Mouse (Mus musculus) Patski (cell line): ENCODE measurements around the gene Gpx2. TPM values are rescaled to one million over a fixed set of nuclear protein-coding genes. Genes with fewer than 3 reads are reported as not detected.

Source experiments
- ATAC-seq: fragments of 100-300 bp; one replicate; pipeline ENCODE4 v1.8.0; 2021
- CTCF ChIA-PET: fragments of 350-600 bp; sonication (Branson Sonifier 250); formaldehyde crosslinking; loops from one replicate; lab custom pipeline; 2022; ENCODE audit warnings: inconsistent platforms; lab: Charles Lee
- POLR2A ChIA-PET: fragments of 350-600 bp; sonication (Branson Sonifier 250); formaldehyde crosslinking; loops from one replicate; lab custom pipeline; 2022; ENCODE audit warnings: antibody characterized with exemption, inconsistent platforms; lab: Charles Lee
- DNase-seq: peaks from one replicate; pipeline ENCODE4 v3.0.0-alpha.2; 2011; ENCODE audit warnings: low read depth, low spot score
- H3K27me3 ChIP-seq: fragments of 371-371 bp; one replicate; pipeline ENCODE4 v1.5.1; 2021
- CTCF ChIP-seq: fragments of 100-300 bp; IDR thresholded peaks from one replicate; pipeline ENCODE4 v1.5.1; 2021
- in situ Hi-C: fragments of 300-500 bp; cut with MboI; formaldehyde crosslinking; loops from 3 replicates; pipeline ENCODE4 v1.11.1; 2018; ENCODE audit warnings: low pct_unique_long_range_greater_than_20kb, mixed read lengths
- polyA plus RNA-seq: library from polyadenylated mRNA; unstranded; gene quantifications from one replicate; pipeline ENCODE4 v1.2.3, GENCODE M21; 2021

Gene Gpx2
- polyA plus RNA-seq, 1 experiment from 2014 or later, result not detected

GRCm38 (mm10) chr12:76780639-76781468, 14.5 kb downstream of the Gpx2 start:
- TF ChIP-seq CTCF, result no peak
- ATAC-seq (no peak), DNase-seq (no peak)
- ChIA-PET POLR2A (interaction anchor here (0.6 to 0.7 kb wide), 2 partner anchors 57 to 930 kb away, joined by 3 to 4 read pairs; no protein-coding TSS in a partner anchor), CTCF (interaction anchor here (1.0 kb wide), 1 partner anchor 23 kb away, joined by 3 read pairs; no protein-coding TSS in a partner anchor)
- in situ Hi-C loops, result no loop called here
- no peaks in the 10 kb centered on the region for H3K27me3 ChIP-seq

GRCm38 (mm10) chr12:76779951-76780350, 15.4 kb downstream of the Gpx2 start:
- H3K27me3 ChIP-seq, result no peaks in the 10 kb centered on the region
- ATAC-seq, result no peak
- no peak for DNase-seq
- ChIA-PET POLR2A (interaction anchor here (0.6 kb wide), 1 partner anchor 929 kb away, joined by 4 read pairs; no protein-coding TSS in a partner anchor), CTCF (no interaction called here)
- in situ Hi-C loops, result no loop called here
- no peak for TF ChIP-seq CTCF

- ATAC-seq, result no peak
- ChIA-PET CTCF (no interaction called here), POLR2A (no interaction called here)
- DNase-seq, result no peak
- in situ Hi-C loops, result no loop called here
- no peaks in the 10 kb centered on the region for H3K27me3 ChIP-seq
- no peak for TF ChIP-seq CTCF
Observed at GRCm38 (mm10) chr12:76778305-76779083, 16.9 kb downstream of the Gpx2 start.

- TF ChIP-seq CTCF, result peak; percentile 37
- DNase-seq (no peak), ATAC-seq (no peak)
- ChIA-PET CTCF (no interaction called here), POLR2A (no interaction called here)
- H3K27me3 ChIP-seq, result no peaks in the 10 kb centered on the region
- in situ Hi-C loops, result no loop called here
Observed at GRCm38 (mm10) chr12:76777845-76778244, 17.5 kb downstream of the Gpx2 start.

GRCm38 (mm10) chr12:76776898-76777297, 18.5 kb downstream of the Gpx2 start:
- ChIA-PET POLR2A (no interaction called here), CTCF (no interaction called here)
- no peak for TF ChIP-seq CTCF
- in situ Hi-C loops, result no loop called here
- no peak for DNase-seq
- H3K27me3 ChIP-seq, result no peaks in the 10 kb centered on the region
- no peak for ATAC-seq

GRCm38 (mm10) chr12:76775132-76775531, 20.2 kb downstream of the Gpx2 start:
- ChIA-PET CTCF (interaction anchor here (1.1 kb wide), 1 partner anchor 92 kb away, joined by 3 read pairs; no protein-coding TSS in a partner anchor), POLR2A (no interaction called here)
- in situ Hi-C loops, result no loop called here
- ATAC-seq, result no peak
- H3K27me3 ChIP-seq, result no peaks in the 10 kb centered on the region
- no peak for DNase-seq
- TF ChIP-seq CTCF, result no peak

GRCm38 (mm10) chr12:76774652-76775051, 20.7 kb downstream of the Gpx2 start:
- CTCF ChIA-PET, result interaction anchor here (0.7 to 1.1 kb wide), 2 partner anchors 58 to 93 kb away, joined by 3 read pairs; no protein-coding TSS in a partner anchor
- DNase-seq, result no peak
- H3K27me3 ChIP-seq, result no peaks in the 10 kb centered on the region
- POLR2A ChIA-PET, result no interaction called here
- in situ Hi-C loops, result no loop called here
- no peak for ATAC-seq
- TF ChIP-seq CTCF, result no peak

- ATAC-seq (no peak), DNase-seq (no peak)
- ChIA-PET POLR2A (no interaction called here), CTCF (no interaction called here)
- no peak for TF ChIP-seq CTCF
- in situ Hi-C loops, result no loop called here
- no peaks in the 10 kb centered on the region for H3K27me3 ChIP-seq
Observed at GRCm38 (mm10) chr12:76771540-76771939, 23.8 kb downstream of the Gpx2 start.

GRCm38 (mm10) chr12:76770841-76771500, 24.4 kb downstream of the Gpx2 start:
- no peaks in the 10 kb centered on the region for H3K27me3 ChIP-seq
- no peak for TF ChIP-seq CTCF
- CTCF ChIA-PET, result no interaction called here
- ATAC-seq, result no peak
- DNase-seq, result no peak
- in situ Hi-C loops, result no loop called here
- POLR2A ChIA-PET, result no interaction called here

GRCm38 (mm10) chr12:76765901-76766630, 29.3 kb downstream of the Gpx2 start:
- ChIA-PET CTCF (interaction anchor here (1.5 kb wide), 1 partner anchor 54 kb away, joined by 3 read pairs; no protein-coding TSS in a partner anchor), POLR2A (no interaction called here)
- TF ChIP-seq CTCF, result no peak
- DNase-seq (no peak), ATAC-seq (no peak)
- peaks cover 5% of the 10 kb centered on the region for H3K27me3 ChIP-seq
- in situ Hi-C loops, result no loop called here
